ENCODE assay signal across 26 mouse cellular contexts in genomic region chr7:132934743-132935142, GRCm38 (mm10). TPM values are rescaled to one million over a fixed set of nuclear protein-coding genes. Genes with fewer than 3 reads are reported as not detected.
DNase-seq lines count a peak whose midpoint lies in the region; ATAC-seq and TF ChIP-seq lines count a peak whose summit lies in the region.
"Had no signal": no experiment of that assay in that cellular context is flagged by ENCODE, and none has a peak within 500 bp of the region (broad histone marks: within the 10 kb centered on the region; RNA-seq: fewer than 3 reads in every experiment).

No protein-coding gene starts in this region.

- H3K4me3 ChIP-seq in gastrocnemius, adult 2 months: no peak overlapping the region
- H3K4me3 ChIP-seq in layer of hippocampus, adult 2 months: no peak overlapping the region
- H3K4me3 ChIP-seq in midbrain, postnatal 0 days (ENCODE audit: low read depth, low read length): no peak overlapping the region
- H3K4me3 ChIP-seq in midbrain, embryonic 14.5 days (replicated peaks; ENCODE audit: low read depth, low read length): no peak overlapping the region
- no peak overlapping the region for H3K4me3 ChIP-seq in stomach, postnatal 0 days (ENCODE audit: low read depth, low read length)
- H3K4me3 ChIP-seq: forebrain, embryonic 15.5 days; heart, embryonic 15.5 days; hindbrain, embryonic 15.5 days; kidney, embryonic 15.5 days; liver, embryonic 15.5 days; midbrain, embryonic 10.5 days; stomach, embryonic 15.5 days had no signal

- H3K27me3 ChIP-seq in midbrain, postnatal 0 days (ENCODE audit: insufficient read depth, low read length): no peaks in the 10 kb centered on the region
- no peaks in the 10 kb centered on the region for H3K27me3 ChIP-seq in midbrain, embryonic 14.5 days (ENCODE audit: control insufficient read depth, insufficient read depth, low read length)
- no peaks in the 10 kb centered on the region for H3K27me3 ChIP-seq in stomach, postnatal 0 days (ENCODE audit: control insufficient read depth, insufficient read depth, low read length)
- H3K27me3 ChIP-seq: forebrain, embryonic 15.5 days; heart, embryonic 15.5 days; hindbrain, embryonic 15.5 days; kidney, embryonic 15.5 days; liver, embryonic 15.5 days; stomach, embryonic 15.5 days had no signal

- H3K9ac ChIP-seq in midbrain, postnatal 0 days (replicated peaks; ENCODE audit: low read length, poor library complexity, severe bottlenecking): no peak overlapping the region
- H3K9ac ChIP-seq in midbrain, embryonic 14.5 days (replicated peaks; ENCODE audit: low read length): no peak overlapping the region
- H3K9ac ChIP-seq in stomach, postnatal 0 days (ENCODE audit: low read length): no peak overlapping the region
- H3K9ac ChIP-seq: forebrain, embryonic 15.5 days; heart, embryonic 15.5 days; hindbrain, embryonic 15.5 days; kidney, embryonic 15.5 days; liver, embryonic 15.5 days; stomach, embryonic 15.5 days had no signal

- H3K36me3 ChIP-seq in midbrain, postnatal 0 days (ENCODE audit: insufficient read depth, low read length): no peaks in the 10 kb centered on the region
- no peaks in the 10 kb centered on the region for H3K36me3 ChIP-seq in midbrain, embryonic 14.5 days (ENCODE audit: control insufficient read depth, insufficient read depth, low read length)
- H3K36me3 ChIP-seq in stomach, postnatal 0 days (ENCODE audit: control insufficient read depth, insufficient read depth, low read length): no peaks in the 10 kb centered on the region
- H3K36me3 ChIP-seq: forebrain, embryonic 15.5 days; heart, embryonic 15.5 days; hindbrain, embryonic 15.5 days; kidney, embryonic 15.5 days; liver, embryonic 15.5 days; midbrain, embryonic 10.5 days; stomach, embryonic 15.5 days had no signal

- no peaks in the 10 kb centered on the region for H3K4me1 ChIP-seq in midbrain, postnatal 0 days (ENCODE audit: insufficient read depth, low read length)
- H3K4me1 ChIP-seq in midbrain, embryonic 14.5 days (ENCODE audit: control insufficient read depth, insufficient read depth, low read length): peaks cover 9% of the 10 kb centered on the region
- no peaks in the 10 kb centered on the region for H3K4me1 ChIP-seq in stomach, postnatal 0 days (replicated peaks; ENCODE audit: control insufficient read depth, insufficient read depth)

- H3K4me2 ChIP-seq in midbrain, postnatal 0 days (ENCODE audit: low read depth, low read length, poor library complexity, severe bottlenecking): no peak overlapping the region
- H3K4me2 ChIP-seq in midbrain, embryonic 14.5 days (ENCODE audit: low read length): no peak overlapping the region
- H3K4me2 ChIP-seq in stomach, postnatal 0 days (replicated peaks; ENCODE audit: low read depth): no peak overlapping the region
- H3K4me2 ChIP-seq: forebrain, embryonic 15.5 days; heart, embryonic 15.5 days; hindbrain, embryonic 15.5 days; kidney, embryonic 15.5 days; liver, embryonic 15.5 days; stomach, embryonic 15.5 days had no signal

- peak overlapping the region; percentile 38; the same call in 1 of the 2 replicates for H3K27ac ChIP-seq in gastrocnemius, adult 2 months
- no peak overlapping the region for H3K27ac ChIP-seq in layer of hippocampus, adult 2 months
- no peak overlapping the region for H3K27ac ChIP-seq in midbrain, postnatal 0 days (ENCODE audit: low read depth, low read length)
- H3K27ac ChIP-seq in midbrain, embryonic 14.5 days (replicated peaks; ENCODE audit: low read depth, low read length): no peak overlapping the region
- no peak overlapping the region for H3K27ac ChIP-seq in stomach, postnatal 0 days (replicated peaks)
- H3K27ac ChIP-seq: forebrain, embryonic 15.5 days; heart, embryonic 15.5 days; hindbrain, embryonic 15.5 days; kidney, embryonic 15.5 days; liver, embryonic 15.5 days; midbrain, embryonic 10.5 days; stomach, embryonic 15.5 days had no signal

- intact Hi-C loops in gastrocnemius, adult 2 months (cut with DNase I): no loop called here
- intact Hi-C loops in gastrocnemius, postnatal 36 days (cut with DNase I): loop anchor here (5.0 to 10.0 kb wide), 2 partner anchors 63 to 190 kb away; partner anchors contain the start of genes Ctbp2 and Fgfr2

- no peak for ATAC-seq in midbrain, postnatal 0 days (ENCODE audit: low FRiP score)
- ATAC-seq in midbrain, embryonic 14.5 days (ENCODE audit: low FRiP score, low TSS enrichment): no peak
- no peak for ATAC-seq in stomach, postnatal 0 days (ENCODE audit: low FRiP score, low TSS enrichment)
- ATAC-seq: forebrain, embryonic 15.5 days; intestine, embryonic 16.5 days had no signal

- DNase-seq in gastrocnemius, adult 2 months: no peak
- no peak for DNase-seq in gastrocnemius, postnatal 36 days
- no peak for DNase-seq in layer of hippocampus, adult 2 months (ENCODE audit: low spot score in 2 of 2)
- DNase-seq in layer of hippocampus, adult 9-11 months: no peak
- no peak for DNase-seq in midbrain, postnatal 0 days (ENCODE audit: low spot score)
- no peak for DNase-seq in midbrain, embryonic 14.5 days
- no peak for DNase-seq in stomach, postnatal 0 days (ENCODE audit: low spot score)
- DNase-seq in layer of hippocampus, postnatal 25 days (ENCODE audit: extremely low spot score in 1 of 2, low spot score in 1 of 2): no peak
- DNase-seq: adrenal gland, postnatal 25 days; B cell, adult 2 months; cerebellum, adult 8-10 months; cerebellum, postnatal 36 days; gastrocnemius, postnatal 14 days; heart, adult 18-20 months; heart, postnatal 4 days; kidney, postnatal 4 days; thymus, adult 18-20 months; thymus, postnatal 36 days had no signal

- no peaks in the 10 kb centered on the region for H3K9me3 ChIP-seq in midbrain, postnatal 0 days (ENCODE audit: low read length)
- no peaks in the 10 kb centered on the region for H3K9me3 ChIP-seq in midbrain, embryonic 14.5 days (ENCODE audit: control insufficient read depth, low read length)
- H3K9me3 ChIP-seq in stomach, postnatal 0 days (ENCODE audit: control insufficient read depth, low read length): no peaks in the 10 kb centered on the region
- H3K9me3 ChIP-seq: forebrain, embryonic 15.5 days; heart, embryonic 15.5 days; hindbrain, embryonic 15.5 days; kidney, embryonic 15.5 days; liver, embryonic 15.5 days; midbrain, embryonic 10.5 days; stomach, embryonic 15.5 days had no signal

- peak; percentile 30; the same call in 1 of the 2 replicates for TF ChIP-seq CTCF in gastrocnemius, adult 2 months (IDR thresholded peaks at IDR 0.05)
- TF ChIP-seq CTCF in layer of hippocampus, adult 2 months (conservative IDR thresholded peaks at IDR 0.05): peak; percentile 52
- TF ChIP-seq CTCF in midbrain, postnatal 0 days (IDR thresholded peaks at IDR 0.05): peak; percentile 41
- TF ChIP-seq CTCF in stomach, postnatal 0 days (IDR thresholded peaks at IDR 0.05; ENCODE audit: low read depth): peak; percentile 47

- TF ChIP-seq EP300 in stomach, postnatal 0 days (optimal IDR thresholded peaks at IDR 0.05): no peak

RNA-seq across cellular contexts. Expression of gene Zranb1, which starts 3.8 kb away (rescaled TPM):
- 10 to 100 TPM; 47.0 to 54.5 TPM for total RNA-seq in gastrocnemius, adult 2 months (2021)
- 10 to 100 TPM; 44.4 to 53.3 TPM for total RNA-seq in gastrocnemius, postnatal 36 days (2021)
- total RNA-seq in layer of hippocampus, adult 2 months (2021): 10 to 100 TPM; 45.9 to 46.3 TPM
- total RNA-seq in midbrain, postnatal 0 days (2014; rRNA removed): 45.1 and 64.6 TPM in 2 replicates
- 26.6 and 28.2 TPM in 2 replicates for polyA plus RNA-seq in midbrain, postnatal 0 days (2015; fragmentation: Nextera tagmentation; extraction: Ambion mirVana)
- polyA plus RNA-seq in midbrain, embryonic 14.5 days (2014; fragmentation: Nextera tagmentation; extraction: Ambion mirVana): 32.8 and 35.1 TPM in 2 replicates
- 16.9 and 17.9 TPM in 2 replicates for polyA plus RNA-seq in stomach, postnatal 0 days (2015; fragmentation: Nextera tagmentation; extraction: Ambion mirVana)
- total RNA-seq in layer of hippocampus, postnatal 25 days (2021): 10 to 100 TPM; 38.4 to 41.6 TPM
